Mouse (Mus musculus) liver, embryonic 15.5 days (tissue): Measurements from ENCODE around the gene Tbx21. TPM values are rescaled to one million over a fixed set of nuclear protein-coding genes. Genes with fewer than 3 reads are reported as not detected.

Source experiments
- ATAC-seq: fragments of 200-750 bp; cut with Nextera tagmentation; 2 replicates; pipeline ENCODE4 v1.8.0; 2017; ENCODE audit warnings: moderate number of reproducible peaks, mild to moderate bottlenecking, moderate library complexity; ENCODE audit not compliant: insufficient read depth
- H3K27ac ChIP-seq: fragments of 300-500 bp; sonication (generic); replicated peaks from 2 replicates; pipeline ENCODE4 v1.5.1; 2015; ENCODE audit warnings: mild to moderate bottlenecking, inconsistent platforms
- H3K27me3 ChIP-seq: fragments of 300-500 bp; sonication (generic); 2 replicates; pipeline ENCODE4 v1.6.1; 2015; ENCODE audit warnings: mild to moderate bottlenecking, inconsistent platforms
- H3K36me3 ChIP-seq: fragments of 300-500 bp; sonication (generic); replicated peaks from 2 replicates; pipeline ENCODE4 v1.6.1; 2015; ENCODE audit warnings: moderate library complexity, mild to moderate bottlenecking, inconsistent platforms
- H3K4me1 ChIP-seq: fragments of 300-500 bp; sonication (generic); replicated peaks from 2 replicates; pipeline ENCODE4 v1.6.1; 2015; ENCODE audit warnings: inconsistent platforms
- H3K4me2 ChIP-seq: fragments of 300-500 bp; sonication (generic); 2 replicates; pipeline ENCODE4 v1.6.1; 2015; ENCODE audit warnings: moderate library complexity, mild to moderate bottlenecking, inconsistent platforms
- H3K4me3 ChIP-seq: fragments of 300-500 bp; sonication (generic); replicated peaks from 2 replicates; pipeline ENCODE4 v1.5.1; 2015; ENCODE audit warnings: mild to moderate bottlenecking, inconsistent platforms
- H3K9ac ChIP-seq: fragments of 300-500 bp; sonication (generic); 2 replicates; pipeline ENCODE4 v1.6.1; 2015; ENCODE audit warnings: moderate library complexity, mild to moderate bottlenecking, inconsistent platforms
- H3K9me3 ChIP-seq: fragments of 300-500 bp; sonication (generic); replicated peaks from 2 replicates; pipeline ENCODE4 v1.6.1; 2016; ENCODE audit warnings: inconsistent platforms
- WGBS: fragments of 180-500 bp; shearing (Covaris S2); methylation state at CpG from one replicate; pipeline ENCODE4 v1.1.7; 2015; ENCODE audit warnings: mixed read lengths; ENCODE audit not compliant: insufficient replicate concordance; 5-methylcytosine and 5-hydroxymethylcytosine counted together
- polyA plus RNA-seq: library from polyadenylated mRNA; unstranded; fragments of >200 nt; fragmentation: Nextera tagmentation; extraction: Ambion mirVana; gene quantifications from 2 replicates; pipeline ENCODE4 v1.2.1, GENCODE M21; 2015

The Tbx21 gene
- polyA plus RNA-seq, 1 experiment from 2014 or later: 0.08 TPM

DNA sequence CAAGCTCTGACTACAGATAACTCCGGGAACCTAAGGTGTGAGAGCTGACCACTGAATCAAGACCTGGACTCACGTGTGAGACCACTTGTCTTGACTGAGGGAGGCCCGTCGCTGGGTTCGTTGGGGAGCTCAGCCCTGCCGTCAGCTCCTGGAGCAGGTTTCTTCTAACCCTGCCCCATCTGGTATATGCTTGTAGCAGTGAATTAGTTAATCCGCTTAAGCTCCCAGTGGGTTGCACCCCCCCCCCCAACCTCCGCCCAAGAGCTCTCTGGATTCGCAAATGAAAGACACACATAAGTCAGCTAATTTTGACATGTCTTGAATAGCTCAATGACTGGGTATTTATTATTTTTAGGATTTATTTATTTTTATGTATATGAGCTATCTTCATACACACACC lies 34.8 kb downstream of the Tbx21 start:
- H3K4me1 ChIP-seq: no peaks in the 10 kb centered on the region
- H3K36me3 ChIP-seq: no peaks in the 10 kb centered on the region
- H3K9me3 ChIP-seq: no peaks in the 10 kb centered on the region
- no peak overlapping the region for H3K4me2 ChIP-seq
- no peak overlapping the region for H3K4me3 ChIP-seq
- H3K27ac ChIP-seq: no peak overlapping the region
- no peak overlapping the region for H3K9ac ChIP-seq
- H3K27me3 ChIP-seq: peaks cover 29% of the 10 kb centered on the region
- ATAC-seq: no peak
- 38% methylated on average over 9 of the region's 9 CpGs for WGBS

DNA sequence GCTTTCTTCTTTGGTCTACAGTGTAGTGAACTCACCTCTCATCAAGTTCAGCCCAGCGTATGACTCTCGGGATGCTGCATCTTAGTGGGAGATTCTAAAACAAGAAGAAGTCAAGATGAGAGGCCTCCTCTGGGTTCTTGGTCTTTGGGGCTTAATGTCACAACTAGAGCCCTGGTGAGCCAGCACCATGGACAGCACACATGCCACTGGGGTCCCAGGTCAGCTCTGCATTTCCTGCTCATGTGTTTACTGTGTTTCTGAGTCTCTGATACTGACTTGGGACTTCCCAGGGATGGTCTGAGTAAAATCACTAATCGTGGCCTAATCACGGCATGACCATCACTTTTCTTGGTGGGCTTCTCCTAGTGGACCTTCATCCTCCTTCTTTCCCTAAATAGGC lies 36.4 kb downstream of the Tbx21 start:
- no peaks in the 10 kb centered on the region for H3K4me1 ChIP-seq
- H3K4me2 ChIP-seq: no peak overlapping the region
- no peaks in the 10 kb centered on the region for H3K9me3 ChIP-seq
- ATAC-seq: no peak
- H3K9ac ChIP-seq: no peak overlapping the region
- no peaks in the 10 kb centered on the region for H3K36me3 ChIP-seq
- no peak overlapping the region for H3K27ac ChIP-seq
- WGBS: 31% methylated on average over 4 of the region's 4 CpGs
- H3K27me3 ChIP-seq: peaks cover 16% of the 10 kb centered on the region
- H3K4me3 ChIP-seq: no peak overlapping the region

DNA sequence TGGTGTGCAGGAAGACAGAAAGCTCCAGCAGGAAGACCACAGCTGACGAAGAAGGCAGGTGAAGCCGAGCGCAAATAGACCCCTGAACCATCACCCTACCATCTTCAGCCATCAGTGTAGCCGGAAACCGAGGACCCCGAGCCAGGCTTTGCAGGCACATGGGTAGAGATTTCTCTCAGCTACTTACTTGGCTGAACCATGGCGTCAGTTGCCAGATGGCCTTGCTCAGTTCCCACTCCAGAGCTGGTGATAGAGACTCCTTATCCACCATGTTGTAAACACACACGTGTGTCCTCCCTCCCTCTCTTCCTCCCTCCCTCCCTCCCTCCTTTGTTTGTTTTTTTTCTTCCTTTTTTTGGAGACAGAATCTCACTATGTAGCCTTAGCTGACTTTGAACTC lies 40.9 kb downstream of the Tbx21 start:
- Histone ChIP-seq H3K27ac (no peak overlapping the region), H3K27me3 (no peaks in the 10 kb centered on the region), H3K4me3 (no peak overlapping the region), H3K4me2 (no peak overlapping the region), H3K36me3 (no peaks in the 10 kb centered on the region), H3K9ac (no peak overlapping the region), H3K9me3 (no peaks in the 10 kb centered on the region), H3K4me1 (no peaks in the 10 kb centered on the region)
- ATAC-seq: no peak
- 47% methylated on average over 8 of the region's 8 CpGs for WGBS

DNA sequence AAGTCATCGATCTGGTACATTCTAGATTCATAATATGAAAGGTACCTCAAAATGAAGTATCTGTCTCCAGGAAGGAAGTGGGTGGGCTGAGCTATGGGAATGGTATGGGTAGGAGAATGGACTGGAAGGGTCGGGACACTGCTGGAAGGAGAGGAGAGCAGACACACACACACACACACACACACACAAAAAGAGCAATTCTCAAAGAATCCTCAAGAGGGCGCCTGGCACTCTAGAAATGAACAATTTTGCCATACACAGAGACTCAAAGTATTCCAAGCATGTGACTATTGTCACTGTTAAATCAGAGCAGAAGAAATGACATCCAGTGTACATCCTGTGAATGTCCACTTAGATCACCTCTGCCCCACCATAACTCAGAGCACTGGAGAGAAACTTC lies 42.6 kb downstream of the Tbx21 start:
- Histone ChIP-seq H3K27me3 (no peaks in the 10 kb centered on the region), H3K9me3 (no peaks in the 10 kb centered on the region), H3K36me3 (0 out of 2 replicates have a peak, but pooled peaks cover 5% of the 10 kb centered on the region), H3K4me2 (no peak overlapping the region), H3K9ac (no peak overlapping the region), H3K4me3 (no peak overlapping the region), H3K4me1 (no peaks in the 10 kb centered on the region), H3K27ac (no peak overlapping the region)
- no peak for ATAC-seq
- WGBS: 26% methylated on average over 3 of the region's 3 CpGs

DNA sequence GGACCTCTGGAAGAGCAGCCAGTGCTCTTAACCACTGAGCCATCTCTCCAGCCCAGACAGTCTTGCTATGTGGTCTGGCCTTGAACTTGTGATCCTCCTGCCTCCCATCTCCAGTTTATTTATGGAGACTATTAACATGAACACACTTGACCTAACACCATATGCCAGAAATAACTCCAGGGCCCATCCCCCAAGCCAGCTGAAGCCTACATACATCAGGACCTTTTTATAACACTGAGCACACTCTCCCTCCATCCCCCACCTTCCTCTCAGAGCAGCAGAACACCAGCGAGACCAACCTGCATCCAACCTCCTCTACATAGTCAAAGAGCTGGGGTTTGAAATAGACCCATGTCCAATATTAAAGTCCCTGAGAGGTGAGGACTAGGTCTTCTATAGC lies 44.0 kb downstream of the Tbx21 start:
- no peak for ATAC-seq
- Histone ChIP-seq H3K4me2 (no peak overlapping the region), H3K9ac (no peak overlapping the region), H3K27ac (no peak overlapping the region), H3K36me3 (peaks cover 10% of the 10 kb centered on the region; the same call in 1 of the 2 replicates), H3K4me3 (no peak overlapping the region), H3K27me3 (no peaks in the 10 kb centered on the region), H3K9me3 (no peaks in the 10 kb centered on the region), H3K4me1 (no peaks in the 10 kb centered on the region)
- WGBS: 33% methylated on average over 1 of the region's 1 CpGs

DNA sequence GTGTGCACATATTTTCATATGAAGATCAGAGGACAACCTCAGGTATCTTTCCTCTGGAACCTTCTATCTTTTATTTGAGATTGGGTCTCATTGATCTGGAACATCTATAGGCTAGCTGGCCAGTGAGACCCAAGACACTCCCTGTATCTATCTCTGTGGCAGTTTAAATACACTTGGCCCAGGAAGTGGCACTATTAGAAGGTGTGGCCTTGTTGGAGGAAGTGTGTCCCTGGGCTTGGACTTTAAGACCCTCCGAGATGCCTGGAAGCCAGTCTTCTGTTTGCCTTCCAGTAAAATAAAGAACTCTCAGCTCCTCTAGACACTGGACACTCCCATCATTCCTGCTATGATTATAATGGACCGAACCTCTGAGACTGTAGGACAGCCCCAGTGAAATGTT lies 45.4 kb downstream of the Tbx21 start:
- no peak overlapping the region for H3K4me2 ChIP-seq
- no peak for ATAC-seq
- H3K4me3 ChIP-seq: no peak overlapping the region
- no peaks in the 10 kb centered on the region for H3K4me1 ChIP-seq
- no peaks in the 10 kb centered on the region for H3K27me3 ChIP-seq
- WGBS: 60% methylated on average over 2 of the region's 2 CpGs
- H3K9me3 ChIP-seq: no peaks in the 10 kb centered on the region
- no peak overlapping the region for H3K9ac ChIP-seq
- H3K36me3 ChIP-seq: peaks cover 10% of the 10 kb centered on the region; the same call in 1 of the 2 replicates
- H3K27ac ChIP-seq: no peak overlapping the region

DNA sequence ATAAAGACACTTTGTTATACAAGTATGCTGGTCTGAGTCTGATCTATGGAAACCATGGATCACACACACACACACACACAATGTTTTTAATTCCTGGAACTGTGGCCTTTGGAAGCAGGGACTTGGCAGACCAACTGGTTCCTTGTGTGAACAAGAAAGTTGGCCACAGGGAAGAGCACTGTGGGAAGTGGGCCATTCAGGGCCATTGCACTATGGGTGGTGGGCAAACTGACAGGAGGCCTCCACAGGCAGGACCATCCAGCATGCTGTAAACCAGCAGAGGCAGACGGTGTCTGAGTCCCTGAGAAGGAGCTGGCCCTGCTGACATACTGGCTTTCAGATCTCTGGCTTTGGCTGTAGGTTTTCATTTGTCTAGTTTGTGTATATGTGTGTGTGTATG lies 45.8 kb downstream of the Tbx21 start:
- Histone ChIP-seq H3K36me3 (peaks cover 10% of the 10 kb centered on the region; the same call in 1 of the 2 replicates), H3K9me3 (no peaks in the 10 kb centered on the region), H3K4me3 (no peak overlapping the region), H3K4me2 (no peak overlapping the region), H3K4me1 (no peaks in the 10 kb centered on the region), H3K27me3 (no peaks in the 10 kb centered on the region), H3K9ac (no peak overlapping the region), H3K27ac (no peak overlapping the region)
- WGBS: 63% methylated on average over 1 of the region's 1 CpGs
- no peak for ATAC-seq

DNA sequence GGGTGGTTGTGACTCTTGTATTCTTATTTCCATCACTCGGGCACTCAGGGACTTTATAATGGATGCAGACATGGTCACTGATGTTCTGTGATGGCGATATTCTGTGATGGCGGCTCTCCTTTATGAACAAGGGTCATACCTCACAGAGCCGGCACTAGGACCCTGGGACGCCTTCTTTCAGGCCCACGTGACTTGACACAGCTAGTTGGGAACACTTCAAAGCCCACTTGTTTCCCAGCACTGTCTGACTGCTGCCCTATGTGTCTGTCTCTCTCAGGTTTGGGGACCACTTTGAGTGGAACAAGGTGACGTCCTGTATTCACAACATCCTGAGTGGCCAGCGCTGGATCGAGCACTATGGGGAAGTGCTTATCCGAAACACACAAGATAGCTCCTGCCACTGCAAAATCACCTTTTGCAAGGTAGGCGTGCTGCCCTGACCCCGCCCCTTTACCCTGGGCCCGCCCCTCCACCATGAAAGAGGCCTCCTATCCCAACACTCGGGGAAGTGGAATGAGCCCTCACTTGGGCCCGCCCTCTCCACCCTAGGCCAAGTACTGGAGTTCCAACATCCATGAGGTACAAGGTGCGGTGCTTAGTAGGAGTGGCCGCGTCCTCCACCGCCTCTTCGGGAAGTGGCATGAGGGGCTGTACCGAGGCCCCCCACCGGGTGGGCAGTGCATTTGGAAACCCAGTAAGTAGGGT lies 48.3 kb downstream of the Tbx21 start:
- Histone ChIP-seq H3K4me1 (no peaks in the 10 kb centered on the region), H3K4me2 (no peak overlapping the region), H3K9me3 (no peaks in the 10 kb centered on the region), H3K27me3 (no peaks in the 10 kb centered on the region), H3K27ac (no peak overlapping the region), H3K4me3 (no peak overlapping the region), H3K9ac (no peak overlapping the region), H3K36me3 (peaks cover 10% of the 10 kb centered on the region; the same call in 1 of the 2 replicates)
- no peak for ATAC-seq
- WGBS: 63% methylated on average over 22 of the region's 22 CpGs

DNA sequence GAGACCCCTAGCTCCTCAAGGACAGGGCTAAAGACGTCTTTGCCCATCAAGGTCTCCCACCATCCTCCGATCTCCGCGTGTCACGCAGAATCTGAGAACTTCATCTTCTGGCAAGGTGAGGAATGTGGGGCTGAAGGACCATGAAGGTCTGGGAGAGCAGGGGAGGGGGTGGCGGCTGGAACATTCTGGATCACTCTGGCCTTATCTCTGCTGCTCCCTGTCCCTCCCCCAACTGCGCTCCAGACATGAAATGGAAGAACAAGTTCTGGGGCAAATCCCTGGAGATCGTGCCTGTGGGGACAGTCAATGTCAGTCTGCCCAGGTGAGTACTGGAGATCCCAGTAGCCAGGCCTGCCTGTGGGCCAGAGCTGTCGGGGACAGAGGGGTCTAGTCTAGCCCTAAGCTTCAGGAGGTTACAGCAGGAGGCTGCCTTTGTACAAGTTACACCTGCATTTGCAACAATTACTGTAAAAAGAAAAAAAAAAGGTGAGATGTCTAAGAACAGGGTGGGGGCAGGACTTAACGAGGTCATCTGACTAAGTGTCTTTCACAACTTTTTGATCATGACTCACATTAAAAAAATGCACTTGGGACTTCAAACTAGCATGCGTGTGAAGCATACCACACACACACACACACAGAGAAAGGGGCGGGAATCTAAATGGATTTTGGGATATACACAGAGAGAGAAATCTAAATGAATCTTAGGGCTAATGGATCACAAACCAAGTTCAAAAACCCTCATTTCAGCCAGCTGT lies 49.4 kb downstream of the Tbx21 start:
- Histone ChIP-seq H3K36me3 (peaks cover 16% of the 10 kb centered on the region), H3K27me3 (no peaks in the 10 kb centered on the region), H3K27ac (no peak overlapping the region), H3K4me3 (no peak overlapping the region), H3K9ac (no peak overlapping the region), H3K4me2 (no peak overlapping the region), H3K9me3 (no peaks in the 10 kb centered on the region), H3K4me1 (no peaks in the 10 kb centered on the region)
- 76% methylated on average over 12 of the region's 12 CpGs for WGBS
- ATAC-seq: no peak

DNA sequence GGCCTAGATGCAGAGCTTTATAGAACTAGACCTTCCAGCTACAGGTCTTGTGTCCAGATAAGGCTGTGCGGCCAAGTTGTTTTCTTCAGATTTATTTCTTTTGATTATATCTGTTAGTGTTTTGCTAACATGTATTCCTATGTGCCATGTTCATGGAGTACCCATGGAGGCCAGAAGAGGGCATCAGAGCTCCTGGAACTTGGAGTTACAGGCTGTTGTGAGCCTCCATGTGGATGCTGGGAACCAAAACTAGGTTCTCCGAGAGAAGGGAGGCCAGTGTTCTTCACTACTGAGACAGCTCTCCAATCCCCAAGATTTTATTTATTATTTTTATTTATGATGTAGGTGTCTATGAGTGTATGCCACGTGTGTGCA lies 51.2 kb downstream of the Tbx21 start:
- no peak overlapping the region for H3K9ac ChIP-seq
- no peak for ATAC-seq
- H3K4me1 ChIP-seq: no peaks in the 10 kb centered on the region
- H3K36me3 ChIP-seq: peaks cover 26% of the 10 kb centered on the region
- no peak overlapping the region for H3K4me3 ChIP-seq
- no peak overlapping the region for H3K27ac ChIP-seq
- no peak overlapping the region for H3K4me2 ChIP-seq
- no peaks in the 10 kb centered on the region for H3K27me3 ChIP-seq
- H3K9me3 ChIP-seq: no peaks in the 10 kb centered on the region
- 68% methylated on average over 3 of the region's 3 CpGs for WGBS

DNA sequence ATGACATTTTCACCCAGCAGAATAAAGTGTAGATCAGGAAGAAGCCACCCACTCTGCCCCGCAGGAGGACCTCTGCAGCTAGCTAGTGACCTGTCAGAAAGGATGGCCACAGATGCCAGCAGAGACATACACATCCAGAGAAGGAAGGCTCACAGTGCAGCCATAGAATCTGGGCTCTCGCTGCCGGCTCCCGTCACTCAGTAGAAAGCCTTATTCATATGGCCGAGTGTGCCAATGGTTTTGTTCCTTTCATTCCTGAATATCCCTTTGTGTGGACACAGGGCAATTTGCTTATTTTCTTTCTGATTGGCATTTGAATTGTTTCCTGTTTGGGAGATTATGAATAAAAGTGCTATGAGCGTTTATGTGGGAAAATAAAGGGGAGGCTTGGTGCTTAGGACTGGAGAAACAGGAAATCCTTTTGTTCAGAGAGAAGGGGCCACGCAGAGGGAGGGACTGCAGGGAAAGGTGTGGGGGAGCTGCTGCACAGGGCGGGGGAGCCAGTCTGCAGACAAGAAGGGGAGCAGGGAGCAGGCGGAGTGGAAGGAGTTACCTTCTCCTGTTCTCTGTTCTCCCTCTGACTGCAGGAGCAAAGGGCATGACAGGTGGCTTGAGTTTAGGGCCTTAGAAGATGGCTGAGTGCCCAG lies 51.7 kb downstream of the Tbx21 start:
- 47% methylated on average over 9 of the region's 9 CpGs for WGBS
- Histone ChIP-seq H3K27me3 (no peaks in the 10 kb centered on the region), H3K4me1 (no peaks in the 10 kb centered on the region), H3K9me3 (no peaks in the 10 kb centered on the region), H3K27ac (no peak overlapping the region), H3K9ac (no peak overlapping the region), H3K4me3 (no peak overlapping the region), H3K4me2 (no peak overlapping the region), H3K36me3 (peaks cover 26% of the 10 kb centered on the region)
- no peak for ATAC-seq
